Mouse (Mus musculus) testis, adult 2 months (tissue): ENCODE results near the gene Orm2. TPM values are rescaled to one million over a fixed set of nuclear protein-coding genes. Genes with fewer than 3 reads are reported as not detected.

Experiments used
- H3K27ac ChIP-seq: fragments of 200-500 bp; 2 replicates; pipeline ENCODE4 v1.5.1; 2012; ENCODE audit warnings: low read depth, low read length; ENCODE audit not compliant: control insufficient read depth, insufficient read depth
- H3K27me3 ChIP-seq: fragments of 200-500 bp; 2 replicates; pipeline ENCODE4 v1.6.1; 2012; ENCODE audit warnings: mild to moderate bottlenecking, low read length, moderate library complexity; ENCODE audit not compliant: control insufficient read depth, insufficient read depth
- H3K36me3 ChIP-seq: fragments of 200-500 bp; 2 replicates; pipeline ENCODE4 v1.6.1; 2012; ENCODE audit warnings: mild to moderate bottlenecking, low read length; ENCODE audit not compliant: control insufficient read depth, insufficient read depth
- H3K4me1 ChIP-seq: fragments of 200-500 bp; 2 replicates; pipeline ENCODE4 v1.6.1; 2012; ENCODE audit warnings: low read length; ENCODE audit not compliant: control insufficient read depth, insufficient read depth
- H3K4me3 ChIP-seq: fragments of 200-500 bp; 2 replicates; pipeline ENCODE4 v1.5.1; 2012; ENCODE audit warnings: low read depth, mild to moderate bottlenecking, low read length, moderate library complexity, mixed read lengths; ENCODE audit not compliant: control insufficient read depth
- CTCF ChIP-seq: fragments of 200-500 bp; IDR thresholded peaks from 2 replicates; pipeline ENCODE4 v1.5.1; 2012; ENCODE audit warnings: low read depth, mild to moderate bottlenecking, inconsistent platforms, low read length, moderate library complexity; ENCODE audit not compliant: control insufficient read depth, insufficient read depth, insufficient replicate concordance
- POLR2A ChIP-seq: fragments of 200-500 bp; IDR thresholded peaks from 2 replicates; pipeline ENCODE4 v1.6.1; 2012; ENCODE audit warnings: low read depth, mild to moderate bottlenecking, inconsistent platforms, low read length, moderate library complexity; ENCODE audit not compliant: control insufficient read depth
- polyA plus RNA-seq: library from polyadenylated mRNA; depleted of rRNA; stranded (reverse); fragments of >200 nt; gene quantifications from 2 replicates; pipeline ENCODE4 v1.2.3, GENCODE M21; 2012

The Orm2 gene
- polyA plus RNA-seq, 1 experiment, result not detected

DNA sequence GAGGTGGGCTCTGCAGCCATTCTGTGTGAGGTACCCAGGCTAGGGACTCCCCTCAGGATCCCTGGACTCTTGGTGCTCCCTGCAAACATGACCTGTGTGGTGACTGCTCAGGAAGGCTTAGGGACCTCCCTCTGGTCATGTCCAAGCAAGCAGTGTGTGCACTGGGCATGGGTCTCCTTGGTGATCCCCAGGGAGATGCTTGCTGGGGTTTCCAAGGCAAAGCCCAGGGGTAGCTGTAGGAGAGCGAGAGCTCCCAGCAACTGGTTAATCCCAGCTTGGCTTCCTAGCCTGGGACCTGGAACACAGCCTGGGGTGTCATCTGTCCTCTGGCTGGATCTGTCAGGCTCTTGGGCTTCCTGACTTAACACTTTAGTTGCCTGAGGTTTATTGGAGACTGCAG is 13.1 kb downstream of the Orm2 start:
- H3K36me3 ChIP-seq, result no peaks in the 10 kb centered on the region
- H3K27me3 ChIP-seq, result no peaks in the 10 kb centered on the region
- no peak overlapping the region for H3K27ac ChIP-seq
- no peak overlapping the region for H3K4me3 ChIP-seq
- peaks cover 7% of the 10 kb centered on the region; the same call in 1 of the 2 replicates for H3K4me1 ChIP-seq
- TF ChIP-seq CTCF (no peak), POLR2A (no peak)

DNA sequence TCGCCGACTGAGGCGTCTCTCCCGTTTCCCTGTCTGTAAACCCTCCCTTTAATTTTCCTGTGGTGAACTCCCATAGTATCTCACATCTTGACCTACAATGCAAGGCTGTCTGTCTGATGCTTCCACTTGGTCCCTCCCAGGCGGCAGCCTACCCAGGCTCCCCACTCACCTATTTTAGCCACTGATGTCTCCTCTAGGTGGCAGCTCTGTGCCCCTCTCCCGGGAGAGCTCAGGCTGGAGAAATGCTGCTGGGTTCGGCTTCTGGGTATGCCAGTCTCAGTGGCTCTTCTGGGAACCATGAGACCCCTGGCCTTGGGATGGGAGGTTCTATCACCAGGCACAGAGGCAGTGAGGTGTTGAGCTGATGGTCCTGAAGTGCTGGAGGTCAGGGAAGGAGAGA is 15.2 kb downstream of the Orm2 start:
- H3K27me3 ChIP-seq, result no peaks in the 10 kb centered on the region
- TF ChIP-seq POLR2A, result no peak
- TF ChIP-seq CTCF, result no peak
- peak overlapping the region; percentile 58 for H3K4me3 ChIP-seq
- H3K36me3 ChIP-seq, result no peaks in the 10 kb centered on the region; the same call in 1 of the 2 replicates
- peaks cover 7% of the 10 kb centered on the region; the same call in 1 of the 2 replicates for H3K4me1 ChIP-seq
- no peak overlapping the region for H3K27ac ChIP-seq

DNA sequence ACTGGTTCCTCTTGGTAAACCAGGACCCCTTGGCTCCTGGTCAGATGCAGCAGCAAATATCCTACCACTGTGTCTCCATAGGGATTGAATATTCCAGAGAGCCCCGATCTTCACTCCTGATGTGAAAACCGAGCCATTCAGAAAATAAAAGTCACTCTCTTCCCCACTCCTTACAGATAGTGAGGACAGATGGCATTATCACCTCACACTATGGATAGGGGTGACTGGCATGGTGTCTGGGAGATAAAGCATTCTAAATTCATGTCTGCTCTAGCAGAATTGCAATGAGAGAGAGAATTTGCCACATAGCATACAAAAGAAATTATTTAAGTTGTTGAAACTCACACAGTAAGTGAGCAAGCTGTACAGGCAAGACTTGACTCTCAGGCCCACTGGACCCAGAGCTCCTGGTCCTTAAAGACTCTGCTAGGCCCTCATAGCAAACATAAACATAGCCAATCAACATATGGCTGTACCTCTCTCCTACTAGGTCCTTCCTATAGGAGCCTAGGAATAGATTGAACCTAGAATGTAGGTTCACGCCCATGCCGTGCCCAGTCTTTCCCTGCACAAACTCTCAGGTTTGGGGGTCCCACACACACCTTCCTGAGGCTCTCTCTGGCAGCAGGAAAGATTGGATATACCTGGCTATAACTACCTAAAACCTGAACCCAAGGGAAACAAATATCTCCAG is 20.6 kb downstream of the Orm2 start:
- no peaks in the 10 kb centered on the region; the same call in 1 of the 2 replicates for H3K36me3 ChIP-seq
- TF ChIP-seq POLR2A (no peak), CTCF (no peak)
- no peak overlapping the region for H3K27ac ChIP-seq
- peak overlapping the region; percentile 83 for H3K4me3 ChIP-seq
- no peaks in the 10 kb centered on the region for H3K27me3 ChIP-seq
- H3K4me1 ChIP-seq, result no peaks in the 10 kb centered on the region; the same call in 1 of the 2 replicates

DNA sequence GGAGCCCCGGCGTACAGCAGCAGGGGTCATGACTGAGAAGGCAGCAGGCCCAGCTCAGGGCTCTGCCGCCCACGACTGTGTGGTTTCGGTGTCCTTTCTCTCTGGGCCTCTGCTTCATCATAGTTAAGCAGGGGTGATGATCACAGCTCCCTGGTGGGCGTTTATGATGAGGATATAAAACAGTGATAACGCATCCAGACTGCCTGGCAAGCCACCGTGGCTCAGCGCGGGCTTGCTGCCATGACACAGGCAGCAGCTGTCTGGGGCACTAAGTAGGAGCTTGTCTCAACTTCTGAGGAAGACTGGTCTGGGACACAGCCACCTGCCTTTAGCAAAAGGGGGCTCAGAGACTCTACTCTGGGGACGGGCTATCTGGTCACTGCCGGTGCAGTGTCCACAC is 21.2 kb downstream of the Orm2 start:
- Histone ChIP-seq H3K27ac (no peak overlapping the region), H3K4me3 (peak overlapping the region; percentile 20), H3K36me3 (no peaks in the 10 kb centered on the region; the same call in 1 of the 2 replicates), H3K4me1 (no peaks in the 10 kb centered on the region), H3K27me3 (no peaks in the 10 kb centered on the region)
- TF ChIP-seq CTCF (no peak), POLR2A (0 out of 2 replicates have a peak, but pooled peaks have one; percentile 14)

DNA sequence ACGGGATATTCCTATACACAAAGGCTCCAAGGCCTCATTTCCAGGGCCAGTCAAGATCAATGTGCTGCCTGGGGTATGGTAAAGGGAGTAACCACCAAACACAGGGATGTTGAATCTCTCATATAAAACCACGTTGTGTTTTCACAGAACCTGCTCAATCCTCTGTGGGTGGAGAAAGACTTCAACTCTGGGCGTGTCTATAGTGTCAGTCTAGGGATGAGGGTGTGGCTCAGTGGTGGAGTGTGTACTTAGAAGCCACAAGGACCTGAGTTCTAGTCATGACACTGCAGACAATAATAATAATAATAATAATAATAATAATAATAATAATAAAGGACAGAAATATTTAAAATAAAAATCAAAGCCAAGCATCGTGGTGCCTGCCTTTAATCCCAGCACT is 22.0 kb downstream of the Orm2 start:
- H3K4me1 ChIP-seq, result no peaks in the 10 kb centered on the region
- no peak overlapping the region for H3K27ac ChIP-seq
- H3K27me3 ChIP-seq, result no peaks in the 10 kb centered on the region
- H3K36me3 ChIP-seq, result no peaks in the 10 kb centered on the region; the same call in 1 of the 2 replicates
- TF ChIP-seq POLR2A (no peak), CTCF (no peak)
- H3K4me3 ChIP-seq, result no peak overlapping the region

DNA sequence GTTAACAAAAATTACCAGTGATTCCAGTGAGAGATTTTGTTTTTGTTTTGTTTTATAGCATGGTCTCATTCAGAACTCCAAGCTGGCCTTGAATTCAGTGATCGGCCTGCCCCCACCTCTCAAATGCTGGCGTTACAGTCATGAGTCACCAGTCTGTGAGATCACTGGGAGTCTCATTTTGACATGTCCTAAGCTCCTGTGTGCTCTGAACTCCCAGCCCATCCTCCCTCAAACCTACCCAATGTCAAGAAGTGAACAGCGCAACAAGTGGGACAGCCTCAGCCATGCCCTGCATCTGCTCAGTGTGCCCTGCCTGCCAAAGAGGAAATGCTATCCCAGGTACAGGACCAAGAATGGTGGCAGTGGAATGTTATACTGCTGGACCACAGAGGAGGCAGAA is 23.0 kb downstream of the Orm2 start:
- Histone ChIP-seq H3K27ac (no peak overlapping the region), H3K4me3 (peak overlapping the region; percentile 66), H3K36me3 (no peaks in the 10 kb centered on the region; the same call in 1 of the 2 replicates), H3K4me1 (no peaks in the 10 kb centered on the region), H3K27me3 (no peaks in the 10 kb centered on the region)
- TF ChIP-seq CTCF (no peak), POLR2A (no peak; the same call in 1 of the 2 replicates)

DNA sequence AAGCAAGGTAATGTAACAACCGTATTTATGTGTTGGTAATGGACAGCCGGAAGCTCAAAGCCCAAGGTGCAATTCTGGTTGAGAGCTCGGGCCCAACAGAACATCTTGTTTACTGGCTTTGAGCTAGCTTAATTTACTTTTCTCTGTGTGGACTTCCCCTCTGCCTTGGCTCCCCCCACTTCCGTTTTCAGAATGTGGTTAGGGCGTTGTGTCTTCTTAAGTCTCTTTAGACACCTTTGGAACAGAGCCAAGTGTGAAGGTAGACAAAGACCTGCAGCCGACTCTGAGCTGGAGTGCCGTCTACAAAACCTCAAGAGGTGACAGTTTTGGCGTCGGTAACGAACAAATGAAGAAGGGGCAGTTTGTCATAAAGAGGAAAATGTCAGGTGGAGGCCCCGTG is 23.5 kb downstream of the Orm2 start:
- peak overlapping the region; percentile 66 for H3K4me3 ChIP-seq
- no peaks in the 10 kb centered on the region for H3K4me1 ChIP-seq
- H3K27me3 ChIP-seq, result no peaks in the 10 kb centered on the region
- no peak overlapping the region for H3K27ac ChIP-seq
- TF ChIP-seq POLR2A (no peak), CTCF (no peak)
- H3K36me3 ChIP-seq, result no peaks in the 10 kb centered on the region; the same call in 1 of the 2 replicates
